ENCODE assay signal across 9 mouse cellular contexts in genomic region chr2:76001392-76001791, GRCm38 (mm10). TPM values are rescaled to one million over a fixed set of nuclear protein-coding genes. Genes with fewer than 3 reads are reported as not detected.
DNase-seq lines count a peak whose midpoint lies in the region; TF ChIP-seq lines count a peak whose summit lies in the region.
"Had no signal": no experiment of that assay in that cellular context is flagged by ENCODE, and none has a peak within 500 bp of the region (broad histone marks: within the 10 kb centered on the region; RNA-seq: fewer than 3 reads in every experiment).

No protein-coding gene starts in this region.

- H3K36me3 ChIP-seq in heart, embryonic 10.5 days: no peaks in the 10 kb centered on the region
- no peaks in the 10 kb centered on the region for H3K36me3 ChIP-seq in E14TG2a.4 (ENCODE audit: insufficient read depth, low read length)
- H3K36me3 ChIP-seq: limb, embryonic 15.5 days had no signal

- 29% methylated on average over 8 of the region's 8 CpGs for WGBS in heart, embryonic 10.5 days

- intact Hi-C loops in heart, postnatal 25 days (cut with DNase I): no loop called here

- H3K4me3 ChIP-seq in heart, embryonic 10.5 days: no peak overlapping the region
- H3K4me3 ChIP-seq in E14TG2a.4 (replicated peaks; ENCODE audit: low read length): no peak overlapping the region
- H3K4me3 ChIP-seq: limb, embryonic 15.5 days had no signal

- H3K4me1 ChIP-seq in heart, embryonic 10.5 days: peaks cover 42% of the 10 kb centered on the region
- H3K4me1 ChIP-seq in E14TG2a.4 (replicated peaks; ENCODE audit: low read depth, low read length): peaks cover 25% of the 10 kb centered on the region

- TF ChIP-seq CTCF in E14TG2a.4 (conservative IDR thresholded peaks at IDR 0.05; ENCODE audit: low read length): peak; percentile 56

- no peaks in the 10 kb centered on the region for H3K27me3 ChIP-seq in heart, embryonic 10.5 days (ENCODE audit: insufficient read depth, poor library complexity, severe bottlenecking)
- no peaks in the 10 kb centered on the region; the same call in 1 of the 2 replicates for H3K27me3 ChIP-seq in E14TG2a.4 (ENCODE audit: insufficient read depth, low read length)
- H3K27me3 ChIP-seq: limb, embryonic 15.5 days had no signal

- peak; percentile 79 for DNase-seq in heart, embryonic 10.5 days (ENCODE audit: low spot score)
- DNase-seq in heart, postnatal 25 days (ENCODE audit: low spot score): no peak
- DNase-seq in c-Kit-positive CD71-negative TER-119-negative erythroid progenitor cells, embryonic 14.5 days (ENCODE audit: low read depth): peak; percentile 41
- peak; percentile 22 for DNase-seq in gastrocnemius, postnatal 25 days
- DNase-seq in layer of hippocampus, postnatal 10 days (ENCODE audit: low spot score in 2 of 2): peak; percentile 70 to 73
- DNase-seq in naive thymus-derived CD4-positive, alpha-beta T cell, adult 2 months (ENCODE audit: low read depth): peak; percentile 74
- DNase-seq in thymus, postnatal 10 days (ENCODE audit: low spot score in 2 of 2): peak; percentile 24 to 83

- no peaks in the 10 kb centered on the region for H3K9me3 ChIP-seq in heart, embryonic 10.5 days
- no peaks in the 10 kb centered on the region for H3K9me3 ChIP-seq in E14TG2a.4 (ENCODE audit: low read length)
- H3K9me3 ChIP-seq: limb, embryonic 15.5 days had no signal

- H3K27ac ChIP-seq in heart, embryonic 10.5 days: 0 out of 2 replicates have a peak overlapping the region, but pooled peaks have one; percentile 12
- H3K27ac ChIP-seq: limb, embryonic 15.5 days had no signal

RNA-seq across cellular contexts. Expression of gene Ttc30a1, which starts 19.6 kb away (rescaled TPM):
- 7.0 and 7.4 TPM in 2 replicates for polyA plus RNA-seq in heart, embryonic 10.5 days (2016; fragmentation: Nextera tagmentation; extraction: Ambion mirVana)
- 1 to 10 TPM; 3.0 to 3.2 TPM for total RNA-seq in heart, postnatal 25 days (2021)
- 1 to 10 TPM in 1 of 2 experiments, under 1 TPM in 1; 0.96 to 1.0 TPM for total RNA-seq in gastrocnemius, postnatal 25 days (2021)
- total RNA-seq in layer of hippocampus, postnatal 10 days (2021): 1 to 10 TPM; 3.4 to 4.0 TPM

RNA-seq across cellular contexts. Expression of gene Ttc30a2, which starts 23.4 kb away (rescaled TPM):
- 0.60 and 0.64 TPM in 2 replicates for polyA plus RNA-seq in heart, embryonic 10.5 days (2016; fragmentation: Nextera tagmentation; extraction: Ambion mirVana)
- total RNA-seq in heart, postnatal 25 days (2021): 1 to 10 TPM; 1.7 to 1.9 TPM
- total RNA-seq in gastrocnemius, postnatal 25 days (2021): under 1 TPM; 0.13 to 0.35 TPM
- total RNA-seq in layer of hippocampus, postnatal 10 days (2021): under 1 TPM; 0.27 to 0.45 TPM
